In the genomic region with DNA sequence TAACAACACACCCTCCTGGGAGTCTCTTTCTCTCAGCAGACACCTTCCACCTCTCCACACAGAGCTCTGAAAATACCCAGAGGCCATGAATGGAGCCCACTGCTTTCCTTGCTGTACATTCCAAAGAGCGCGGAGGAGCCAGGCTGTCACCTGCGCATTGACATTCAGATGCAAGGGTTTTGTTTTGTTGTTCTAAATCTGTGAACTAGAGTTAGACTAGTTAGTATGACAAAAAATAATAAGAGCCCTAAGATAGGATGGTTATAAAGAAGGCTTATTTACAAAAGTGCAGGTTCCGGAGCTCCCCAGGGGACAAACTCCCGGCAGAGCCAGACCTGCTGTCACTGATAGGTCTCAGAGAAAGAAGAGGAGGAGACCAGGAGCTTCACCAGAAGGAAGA, we compare ENCODE assay signal across 30 mouse cellular contexts. TPM values are rescaled to one million over a fixed set of nuclear protein-coding genes. Genes with fewer than 3 reads are reported as not detected.
"Had no signal": no experiment of that assay in that cellular context is flagged by ENCODE, and none has a peak within 500 bp of the region (broad histone marks: within the 10 kb centered on the region; RNA-seq: fewer than 3 reads in every experiment).

No protein-coding gene starts in this region.

- ATAC-seq: hindbrain, postnatal 0 days; intestine, embryonic 16.5 days had no signal

- H3K9me3 ChIP-seq: hindbrain, embryonic 13.5 days; hindbrain, embryonic 15.5 days; kidney, embryonic 15.5 days; limb, embryonic 10.5 days; limb, embryonic 12.5 days; liver, embryonic 13.5 days had no signal

- H3K9ac ChIP-seq: hindbrain, embryonic 13.5 days; hindbrain, embryonic 15.5 days; kidney, embryonic 15.5 days; limb, embryonic 12.5 days; liver, embryonic 13.5 days had no signal

- H3K27me3 ChIP-seq: liver, embryonic 13.5 days had no signal

- H3K4me2 ChIP-seq: heart, embryonic 11.5 days; hindbrain, embryonic 13.5 days; hindbrain, embryonic 15.5 days; kidney, embryonic 15.5 days; limb, embryonic 12.5 days; liver, embryonic 11.5 days; liver, embryonic 13.5 days had no signal

- H3K36me3 ChIP-seq: hindbrain, embryonic 13.5 days; hindbrain, embryonic 15.5 days; kidney, embryonic 15.5 days; limb, embryonic 10.5 days; limb, embryonic 12.5 days; liver, embryonic 13.5 days had no signal

- H3K27ac ChIP-seq: heart, adult 2 months; hindbrain, embryonic 13.5 days; hindbrain, embryonic 15.5 days; hindbrain, postnatal 0 days; kidney, embryonic 15.5 days; kidney, postnatal 0 days; layer of hippocampus, adult 2 months; left cerebral cortex, adult 2 months; limb, embryonic 10.5 days; limb, embryonic 12.5 days; liver, embryonic 13.5 days had no signal

- DNase-seq: gastrocnemius, postnatal 14 days; gastrocnemius, postnatal 36 days; heart, adult 11 months; heart, adult 2 months; heart, postnatal 10 days; heart, postnatal 36 days; kidney, adult 11 months; kidney, adult 2 months; kidney, adult 9 months; kidney, postnatal 14 days; kidney, postnatal 36 days; liver; liver, embryonic 13.5 days had no signal

- H3K4me1 ChIP-seq: hindbrain, embryonic 13.5 days; hindbrain, embryonic 15.5 days; limb, embryonic 10.5 days; liver, embryonic 13.5 days had no signal

- H3K4me3 ChIP-seq: heart, adult 2 months; hindbrain, embryonic 13.5 days; hindbrain, embryonic 15.5 days; kidney, embryonic 15.5 days; layer of hippocampus, adult 2 months; left cerebral cortex, adult 2 months; limb, embryonic 10.5 days; limb, embryonic 12.5 days; liver, embryonic 13.5 days had no signal

RNA-seq across cellular contexts. Expression of a gene that starts 32.1 kb away (rescaled TPM):
- total RNA-seq: hematopoietic stem cell, adult 5-6 weeks had no signal
- polyA plus RNA-seq: hindbrain, embryonic 11.5 days; hindbrain, embryonic 15.5 days; intestine, embryonic 14.5 days had no signal

RNA-seq across cellular contexts. Expression of a gene that starts 53.9 kb away (rescaled TPM):
- total RNA-seq: gastrocnemius, adult 18-20 months; gastrocnemius, adult 8-10 months; gastrocnemius, postnatal 14 days; gastrocnemius, postnatal 36 days; heart, adult 2 months; heart, postnatal 10 days; heart, postnatal 36 days had no signal
